Mouse (Mus musculus) right cerebral cortex, postnatal 25 days (tissue): ENCODE results near the gene Mtfp1.
"Not testable (repeated sequence)": the region's sequence is repeated elsewhere in the genome, so short reads cannot be mapped to it uniquely, and the experiment has no call there.

Source experiments
- DNase-seq: peaks from one replicate; pipeline ENCODE4 v3.0.0; 2022

Mtfp1 gene

DNA sequence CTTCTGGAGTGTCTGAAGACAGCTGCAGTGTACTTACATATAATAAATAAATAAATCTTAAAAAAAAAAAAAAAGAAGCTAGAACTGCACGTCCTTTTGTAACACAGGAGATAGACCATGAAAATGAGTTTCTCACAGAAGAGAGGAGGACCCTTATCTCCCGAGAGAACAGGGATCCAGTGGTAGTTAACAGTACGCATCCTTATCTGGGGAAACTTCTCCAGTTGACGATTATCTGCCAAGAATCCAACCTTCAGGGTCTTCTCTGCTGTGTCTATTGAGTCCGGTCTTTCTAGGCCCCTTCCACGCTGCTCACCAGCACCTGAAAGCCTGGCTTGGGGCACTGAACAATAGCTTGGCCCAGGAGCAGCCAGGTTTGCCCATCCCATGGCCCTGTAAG, 18.7 kb upstream of the Mtfp1 start:
- DNase-seq: no peak

DNA sequence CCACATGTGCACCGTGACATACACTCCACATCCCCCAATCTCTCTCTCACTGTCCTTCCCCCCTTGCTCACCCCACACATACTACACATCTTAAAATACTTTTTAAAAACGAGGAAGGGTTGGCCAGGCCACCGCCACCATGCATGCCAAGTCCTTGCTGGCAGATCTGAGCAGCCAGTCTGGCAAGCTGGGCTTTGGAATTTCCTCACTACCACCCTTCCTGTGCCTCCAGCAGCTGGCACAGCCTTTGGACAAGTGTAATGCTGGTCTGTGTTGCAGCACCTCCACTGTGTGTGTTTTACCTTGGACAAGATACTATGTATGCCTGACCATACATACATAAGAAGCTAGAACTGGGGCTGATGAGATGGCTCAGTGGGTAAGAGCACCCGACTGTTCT, 18.3 kb upstream of the Mtfp1 start:
- DNase-seq: no peak

DNA sequence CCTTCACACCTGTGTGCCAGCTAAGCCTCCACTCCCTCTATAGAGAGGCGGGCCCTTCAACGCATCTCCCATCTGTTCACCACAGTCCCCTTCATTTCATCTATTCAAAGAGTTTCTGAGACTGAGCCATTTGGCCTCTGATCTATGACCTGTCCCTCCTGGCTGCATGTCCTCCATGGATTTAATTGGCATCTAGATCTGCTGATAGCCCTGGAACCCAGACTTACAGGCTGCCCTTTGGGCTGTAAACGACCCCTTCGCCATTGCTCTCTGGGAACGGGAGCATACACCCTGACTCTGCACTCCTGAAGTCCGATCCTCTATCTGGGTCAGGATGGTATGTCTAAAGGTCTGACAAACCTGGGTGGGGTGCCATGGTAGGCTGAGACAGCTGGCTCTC, 17.6 kb upstream of the Mtfp1 start:
- no peak for DNase-seq

DNA sequence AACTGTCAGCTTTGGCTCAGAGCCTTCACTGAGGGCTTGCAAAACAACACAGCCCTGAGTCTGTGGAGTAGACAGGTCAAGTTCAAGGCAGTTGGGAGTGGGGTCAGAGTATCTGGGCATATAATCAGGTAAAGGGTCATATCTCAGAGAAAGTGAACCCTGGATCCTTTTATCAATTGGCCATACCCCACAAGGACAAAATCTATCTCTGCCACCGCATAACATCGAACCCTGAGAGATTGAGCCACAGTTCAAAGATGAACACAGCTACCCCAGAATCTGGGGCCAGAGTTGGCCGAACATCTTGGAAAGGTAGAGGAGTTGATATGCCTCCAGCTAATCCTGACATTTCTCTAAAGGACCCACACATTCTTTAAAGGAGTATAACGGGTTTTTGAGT, 16.8 kb upstream of the Mtfp1 start:
- DNase-seq: no peak

DNA sequence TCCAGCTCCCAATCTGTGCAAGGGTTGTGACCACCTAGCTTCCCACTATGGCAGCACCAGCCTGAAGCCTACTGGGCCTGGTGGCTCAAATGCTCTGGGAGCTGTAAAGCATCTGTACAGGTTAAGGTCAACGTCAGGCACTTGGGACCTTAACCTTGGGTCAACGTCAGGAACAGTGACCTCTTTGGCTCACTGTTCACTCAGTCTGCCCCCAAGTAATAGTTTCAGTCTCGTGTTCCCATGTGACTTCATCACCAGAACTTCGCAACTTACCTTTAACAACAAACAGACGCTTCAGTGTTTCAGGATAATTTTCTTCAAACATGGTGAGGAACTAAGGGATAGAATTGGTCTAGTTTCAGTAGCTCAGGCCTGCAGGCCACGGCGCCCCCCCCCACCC, 13.4 kb upstream of the Mtfp1 start:
- no peak for DNase-seq

DNA sequence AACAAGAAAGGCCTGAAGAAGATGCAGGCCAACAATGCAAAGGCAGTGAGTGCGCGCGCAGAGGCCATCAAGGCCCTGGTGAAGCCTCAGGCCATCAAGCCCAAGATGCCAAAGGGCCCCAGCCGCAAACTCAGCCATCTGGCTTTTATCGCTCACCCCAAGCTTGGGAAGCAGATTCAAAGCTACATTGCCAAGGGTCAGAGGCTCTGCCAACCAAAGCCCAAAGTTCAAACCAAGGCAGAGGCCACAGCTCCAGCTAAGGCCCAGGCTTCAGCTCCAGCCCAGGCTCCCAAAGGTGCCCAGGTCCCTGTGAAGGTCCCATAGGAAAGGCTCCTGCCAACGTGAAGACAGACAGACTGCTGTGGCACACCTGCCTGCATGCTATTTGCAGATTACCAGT, 12.7 kb upstream of the Mtfp1 start:
- DNase-seq: not testable (repeated sequence)

DNA sequence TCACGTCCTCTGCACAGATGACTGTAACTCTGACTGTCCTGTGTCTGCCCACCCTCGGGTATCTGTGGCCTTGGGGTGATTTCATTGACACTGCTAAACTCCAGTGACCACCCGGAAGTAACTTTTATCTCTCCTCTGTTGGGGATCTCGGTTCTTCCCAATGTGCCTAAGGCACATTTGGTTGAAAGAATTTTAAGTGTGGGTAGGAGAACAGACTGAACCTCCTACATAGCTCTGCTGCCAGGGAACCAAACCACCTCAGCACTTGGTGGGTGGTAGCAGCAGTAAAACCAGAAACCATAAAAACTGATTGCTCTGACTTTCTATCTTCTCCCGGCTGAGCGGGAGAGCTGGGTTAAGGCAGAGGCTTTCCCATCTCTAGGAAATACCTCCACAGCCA, 10.2 kb upstream of the Mtfp1 start:
- peak; percentile 56 for DNase-seq

DNA sequence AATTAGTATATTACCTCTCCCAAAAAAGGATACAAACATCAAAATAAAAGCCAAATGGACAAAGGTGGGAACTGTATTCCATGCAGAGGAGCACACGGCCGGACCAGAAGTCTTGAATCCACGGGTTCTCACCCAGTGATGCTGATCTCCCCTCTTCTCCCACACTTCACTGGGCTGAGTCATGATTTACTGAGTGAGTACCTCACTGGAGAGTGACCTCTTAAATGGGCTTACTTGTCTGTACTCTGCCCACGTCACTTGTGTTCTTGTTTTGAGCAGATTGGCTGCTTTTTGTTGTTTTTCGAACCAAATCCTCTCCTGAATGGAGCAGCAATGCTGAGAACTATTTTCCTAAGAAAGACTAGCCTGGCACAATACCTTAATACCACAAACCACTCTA, 9.7 kb upstream of the Mtfp1 start:
- DNase-seq: no peak

DNA sequence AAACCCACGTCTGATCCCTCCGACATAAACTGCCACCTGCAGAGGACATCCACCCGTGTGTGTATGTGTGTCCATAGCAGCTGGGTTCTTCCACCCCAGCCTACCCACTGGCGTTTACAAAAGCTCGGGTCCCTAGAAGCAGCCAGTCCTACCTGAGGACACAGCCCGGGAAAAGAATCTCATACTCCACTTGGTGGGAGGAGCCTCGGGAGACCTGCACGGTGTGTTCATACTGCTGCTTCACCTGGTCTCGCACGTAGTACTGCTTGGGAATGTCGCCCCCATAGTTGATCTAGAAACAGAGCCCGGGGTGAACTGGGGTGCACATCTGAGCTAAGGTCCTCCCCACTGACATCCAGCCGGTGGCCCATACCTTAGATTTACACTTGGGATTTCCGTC, 8.3 kb upstream of the Mtfp1 start:
- no peak for DNase-seq

DNA sequence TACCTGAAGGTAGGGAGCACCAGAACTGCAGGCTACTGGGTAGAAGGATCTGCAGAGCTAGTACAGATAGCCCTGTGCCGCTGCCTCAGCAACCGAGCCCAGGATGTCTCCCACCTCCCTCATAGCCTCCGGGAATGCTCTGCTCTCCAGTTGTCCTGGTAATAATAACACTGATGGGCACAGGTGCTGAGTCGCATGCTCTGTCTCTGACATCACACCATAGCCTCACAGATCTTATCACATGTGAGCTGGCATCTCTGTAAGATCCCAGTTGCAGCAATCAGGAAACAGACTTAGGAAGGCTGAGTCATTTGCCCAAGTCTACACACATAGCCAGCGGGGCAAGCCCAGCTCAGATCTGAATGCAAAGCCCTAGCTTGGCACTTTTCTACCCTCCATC, 6.6 kb upstream of the Mtfp1 start:
- no peak for DNase-seq

DNA sequence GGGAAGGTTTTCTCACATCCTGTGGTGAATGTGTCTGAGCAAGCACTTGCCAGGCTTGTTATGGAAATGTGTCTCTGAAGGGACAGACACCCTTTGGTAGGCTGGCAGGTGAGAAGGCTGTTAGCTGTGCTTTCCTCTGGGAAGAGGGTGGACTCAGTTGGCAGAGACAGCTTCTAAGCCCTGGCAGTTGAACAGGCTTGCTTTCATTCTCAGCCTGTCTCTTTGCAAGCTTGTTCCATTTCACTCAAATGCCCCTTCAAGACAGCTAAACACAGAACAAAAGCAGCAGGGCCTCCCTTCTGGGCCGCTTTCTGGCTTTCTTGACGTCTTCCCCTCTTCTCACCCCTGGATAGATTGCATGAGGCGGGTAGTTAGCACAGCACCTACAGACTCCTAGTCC, 4.2 kb upstream of the Mtfp1 start:
- DNase-seq: no peak

DNA sequence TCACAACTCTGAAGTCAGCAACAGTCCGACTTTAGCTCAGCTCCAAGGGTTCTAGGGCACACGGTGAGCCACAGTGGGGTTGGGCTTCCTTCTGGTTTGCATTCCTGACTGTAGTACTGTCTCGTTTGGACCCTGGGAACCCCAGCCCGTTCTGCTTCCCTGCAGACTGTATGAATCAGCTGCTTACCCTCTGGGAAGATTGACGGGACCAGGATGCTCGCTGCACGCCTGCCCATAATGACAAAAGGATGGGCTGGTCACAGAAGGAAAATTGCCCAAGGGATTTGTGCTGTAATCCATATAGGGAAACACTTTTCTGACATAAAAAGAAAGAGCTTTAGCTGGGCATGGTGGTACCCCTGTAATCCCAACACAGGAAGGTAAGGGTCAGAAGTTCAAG, 3.6 kb upstream of the Mtfp1 start:
- DNase-seq: no peak

DNA sequence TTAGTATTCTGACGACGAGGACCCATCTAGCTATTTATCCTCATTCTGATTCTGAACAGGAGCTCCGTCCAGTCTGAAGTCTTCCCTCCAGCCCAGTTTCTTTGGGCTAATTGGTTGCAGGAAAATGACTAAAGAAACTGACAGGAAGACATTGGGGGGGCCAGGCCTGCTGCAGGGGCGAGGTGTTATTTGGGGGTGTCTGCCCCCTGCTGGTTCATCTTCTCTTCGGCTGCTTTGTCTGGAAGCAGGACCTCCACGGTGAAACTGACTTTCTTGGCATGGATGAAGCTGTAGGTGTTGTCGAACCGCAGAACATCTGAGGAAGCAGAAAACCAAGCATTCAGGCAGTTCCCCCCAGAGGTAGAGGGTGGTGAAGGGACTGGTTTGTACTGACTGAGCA, 2.9 kb upstream of the Mtfp1 start:
- no peak for DNase-seq

DNA sequence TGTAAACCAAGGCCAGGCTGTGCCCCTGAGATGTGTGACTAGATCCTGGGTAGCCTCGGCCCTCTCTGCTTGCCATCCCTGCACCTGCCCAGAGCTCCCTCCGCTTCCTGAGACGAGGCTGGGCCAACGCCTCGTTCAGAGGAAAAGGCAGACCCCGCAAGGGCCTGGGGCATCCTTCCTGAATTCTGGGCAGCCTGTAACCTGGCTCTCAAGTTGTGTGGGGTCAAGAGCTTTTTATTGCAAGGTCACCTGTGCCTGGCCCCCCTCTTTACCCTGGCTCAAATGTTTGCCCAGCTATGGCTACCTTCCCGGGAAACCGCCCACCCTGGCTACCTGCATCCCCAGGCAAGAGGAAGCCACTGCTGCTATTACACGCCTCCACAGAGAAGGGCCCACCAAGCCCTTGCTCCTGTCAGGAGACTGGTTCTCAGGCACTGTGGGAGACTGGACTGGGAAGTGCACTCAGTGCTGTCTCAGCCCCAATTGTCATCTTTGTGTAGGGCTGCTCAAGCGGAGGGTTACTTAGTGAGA, 1.9 kb upstream of the Mtfp1 start:
- DNase-seq: no peak

DNA sequence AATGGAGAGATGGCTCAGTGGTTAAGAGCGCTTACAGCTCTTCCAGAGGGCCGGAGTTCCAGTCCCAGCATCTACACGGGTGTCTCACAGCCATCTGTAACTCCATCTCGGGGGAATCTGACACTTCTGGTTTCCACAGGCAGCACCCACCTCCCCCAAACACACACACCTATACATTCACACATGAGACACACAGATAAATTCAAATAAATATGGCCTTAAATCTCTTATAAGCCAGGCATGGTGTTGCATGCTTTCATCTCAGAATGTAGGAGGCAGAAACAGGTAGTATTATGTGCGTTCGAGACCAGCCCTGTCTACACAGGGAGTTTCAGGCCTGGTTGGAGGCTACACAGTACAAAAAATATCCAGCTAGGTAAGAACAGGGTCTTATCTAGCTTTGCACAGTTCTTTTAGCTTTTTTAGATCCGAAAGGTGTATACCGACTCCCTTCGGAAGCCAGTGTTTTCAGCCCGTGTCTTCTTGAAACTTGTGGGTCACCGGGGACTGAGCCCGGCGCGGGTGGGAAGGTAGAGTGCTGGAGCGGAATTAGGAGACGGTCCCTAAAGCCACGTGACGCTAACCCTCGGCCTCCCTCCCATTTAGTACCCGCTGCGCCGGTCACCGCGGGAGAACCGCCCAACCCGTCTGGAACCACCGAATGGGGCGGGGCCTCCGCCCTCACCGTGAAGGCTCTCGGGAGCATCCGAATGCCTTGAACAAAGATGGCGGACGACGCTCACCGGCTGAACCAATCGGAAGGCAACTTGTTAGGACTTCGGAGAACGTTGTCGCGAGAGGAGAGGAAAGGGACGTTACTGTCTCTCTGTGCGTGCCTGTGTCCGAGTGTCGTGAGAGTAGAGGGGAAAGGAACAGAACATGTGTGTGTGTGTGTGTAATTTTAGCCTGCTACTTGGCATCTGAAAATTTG, 1.1 kb upstream of the Mtfp1 start:
- DNase-seq: peak; percentile 99

DNA sequence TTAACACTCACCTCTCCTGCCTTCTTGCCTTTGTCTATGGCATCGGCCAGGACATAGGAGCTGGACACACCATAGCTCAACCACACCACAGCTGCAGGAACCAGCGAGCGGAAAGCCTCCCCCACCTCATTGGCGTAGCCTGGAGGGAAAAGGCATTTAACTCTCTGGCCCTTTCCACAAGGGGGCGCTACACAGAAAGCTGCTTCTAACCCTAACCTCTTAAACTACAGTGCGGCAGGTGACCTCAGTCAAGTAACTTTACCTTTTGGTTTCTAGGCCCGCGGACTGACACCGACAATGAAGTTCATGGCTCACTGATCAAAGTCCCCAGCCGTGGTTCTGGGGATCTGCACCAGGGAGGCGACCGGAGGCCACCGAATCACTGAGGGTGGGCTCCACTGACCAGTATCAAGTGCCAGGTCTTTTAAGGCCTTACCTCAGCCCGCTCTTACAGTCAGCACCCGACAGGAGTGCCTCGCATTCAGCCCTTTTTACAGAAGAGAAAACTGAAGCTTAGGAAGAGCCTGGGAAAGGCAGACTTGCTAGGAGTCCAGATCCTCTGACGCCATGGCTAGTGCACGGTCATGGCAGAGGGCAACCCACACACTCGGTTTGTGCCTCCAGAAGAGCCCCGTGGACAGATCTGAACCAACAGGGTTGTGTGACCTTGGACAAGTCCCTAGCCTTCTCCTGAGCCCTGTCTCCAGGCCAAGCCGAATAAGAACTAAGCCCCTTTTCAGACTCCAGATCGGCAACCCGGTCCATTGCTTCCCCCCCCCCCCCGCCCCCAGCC, 671 bp downstream of the Mtfp1 start:
- peak; percentile 73 for DNase-seq

DNA sequence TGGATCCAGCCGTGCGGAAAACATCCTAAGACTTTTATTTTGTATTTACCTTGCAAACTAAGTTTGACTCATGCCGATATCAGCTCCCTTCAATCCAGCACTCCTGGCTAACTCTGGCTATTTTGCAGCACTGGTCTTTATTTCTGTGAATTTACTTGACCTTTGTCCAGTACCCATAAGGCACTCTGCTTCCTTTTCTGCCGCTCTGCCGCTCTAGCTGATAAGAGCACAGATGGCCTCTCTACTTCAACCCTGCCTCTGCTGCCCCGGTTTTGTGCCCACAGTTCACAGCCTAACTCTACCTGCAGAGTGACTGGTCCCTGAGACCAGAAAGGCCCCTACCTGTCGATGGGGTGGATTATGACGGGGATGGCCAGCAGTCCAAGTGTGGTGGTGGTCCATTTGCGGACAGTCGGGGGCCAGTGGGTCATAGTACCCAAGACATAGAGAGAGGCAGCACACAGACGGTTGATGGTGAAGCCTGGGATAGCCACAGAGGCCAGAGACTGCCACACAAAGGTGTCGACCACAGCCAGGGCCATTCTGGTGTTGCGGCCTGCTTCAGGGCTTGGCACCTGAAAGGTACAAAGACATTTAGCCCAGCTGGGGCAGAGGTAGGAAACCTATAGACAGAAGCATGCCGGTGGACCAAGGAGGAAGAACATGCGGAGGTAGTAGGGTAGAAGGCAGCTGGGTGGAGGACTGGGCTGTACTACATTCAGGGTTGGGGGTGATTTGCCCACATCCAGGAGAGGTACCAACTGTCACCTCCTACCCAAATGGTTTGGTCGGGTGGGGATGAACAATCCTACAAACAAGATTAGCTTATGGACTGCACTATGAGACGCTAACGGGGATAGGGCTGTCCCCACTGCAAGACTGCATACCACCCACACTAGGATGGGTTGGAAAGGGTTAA, 1.5 kb downstream of the Mtfp1 start:
- peak; percentile 47 for DNase-seq

DNA sequence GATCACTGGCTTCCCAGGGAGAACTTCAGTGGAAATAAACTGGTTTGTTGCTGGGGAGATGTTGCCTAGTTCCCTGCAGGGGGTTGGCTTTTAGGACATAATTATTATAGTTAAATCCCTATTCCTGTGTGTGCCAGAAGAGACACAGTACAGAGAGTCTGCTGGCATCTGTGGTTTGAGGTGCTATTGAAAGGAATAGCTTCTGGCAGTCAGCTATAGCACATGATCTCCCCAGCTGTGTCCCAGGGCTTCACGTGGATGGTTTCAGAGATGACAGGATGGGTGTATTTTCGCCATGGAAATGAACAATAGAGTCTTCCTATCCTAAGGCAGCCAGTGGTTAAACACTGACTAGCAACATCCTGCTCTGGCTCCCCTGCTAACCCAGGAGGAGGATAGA, 8.0 kb downstream of the Mtfp1 start:
- DNase-seq: no peak

DNA sequence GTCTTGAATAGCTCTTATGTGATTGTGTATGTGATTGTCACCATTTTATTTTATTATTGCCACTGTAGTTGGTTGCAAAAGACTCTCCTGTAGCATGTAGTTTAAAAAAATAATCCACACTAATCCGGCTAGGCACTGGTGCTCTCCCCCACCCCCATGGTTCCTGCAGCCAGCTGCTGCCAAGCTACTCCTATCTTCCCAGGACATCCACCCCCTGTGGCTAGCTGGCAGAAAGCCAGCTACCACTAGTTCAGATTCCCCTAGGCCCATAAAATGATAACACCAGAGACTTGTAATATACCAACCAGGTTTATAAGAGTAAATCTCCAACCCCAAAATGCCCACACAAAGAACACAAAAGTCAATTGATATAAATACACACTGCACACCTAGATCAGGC, 9.0 kb downstream of the Mtfp1 start:
- DNase-seq: no peak

DNA sequence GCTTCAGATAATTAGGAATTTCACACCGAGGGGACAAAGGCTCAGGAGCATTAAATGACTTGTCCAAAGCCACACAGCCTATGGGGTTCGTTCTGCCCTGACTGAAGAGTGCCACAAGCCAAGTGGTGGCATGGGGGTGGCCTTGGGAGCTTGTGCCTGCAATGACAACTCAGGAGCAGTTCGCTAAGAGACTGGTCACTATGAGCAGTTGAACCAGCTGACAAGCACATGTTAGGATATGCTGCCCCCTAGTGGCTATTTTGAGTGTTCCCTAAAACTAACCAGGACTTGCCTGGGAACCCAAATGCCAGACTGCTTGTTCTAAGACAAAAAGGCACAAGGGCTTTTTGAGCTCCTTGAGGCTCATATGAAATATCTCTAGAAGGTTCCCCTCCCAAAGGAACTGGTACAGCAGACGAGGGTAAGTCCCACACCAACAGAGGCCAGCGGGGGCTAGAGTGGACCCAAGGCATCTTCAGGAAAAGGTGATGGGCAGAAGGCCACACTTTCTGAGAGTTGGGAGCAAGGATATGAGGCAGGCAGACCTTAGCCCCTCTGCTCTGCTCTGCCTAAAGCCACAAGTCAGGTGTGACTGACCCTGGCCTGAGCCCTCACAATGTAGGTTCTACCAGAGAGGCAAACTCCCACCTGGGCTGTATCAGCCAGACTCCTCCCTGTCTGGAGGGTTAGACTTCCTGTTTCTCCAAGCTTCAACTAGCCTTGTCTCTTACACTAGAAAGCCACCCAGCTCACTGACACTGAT, 11.7 kb downstream of the Mtfp1 start:
- DNase-seq: peak; percentile 55

DNA sequence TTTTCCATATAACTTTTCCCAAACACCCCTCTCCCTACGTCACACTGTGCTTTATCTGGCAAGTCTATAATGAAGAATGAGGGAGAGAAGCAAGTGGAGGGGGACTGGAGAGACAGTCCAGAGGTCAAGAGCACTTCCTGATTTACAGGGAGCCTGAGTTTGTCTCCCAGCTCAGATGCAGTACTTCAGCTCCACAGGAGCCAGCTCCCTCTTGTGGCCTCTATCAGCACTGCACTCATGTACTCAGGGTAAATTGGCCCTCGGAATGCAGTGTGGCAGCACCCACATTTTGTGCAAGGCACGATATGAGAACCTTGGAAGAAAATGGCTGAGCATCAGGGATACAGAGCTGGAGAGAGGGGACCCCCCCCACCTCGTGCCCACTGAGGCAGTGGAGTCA, 15.0 kb downstream of the Mtfp1 start:
- peak; percentile 55 for DNase-seq

DNA sequence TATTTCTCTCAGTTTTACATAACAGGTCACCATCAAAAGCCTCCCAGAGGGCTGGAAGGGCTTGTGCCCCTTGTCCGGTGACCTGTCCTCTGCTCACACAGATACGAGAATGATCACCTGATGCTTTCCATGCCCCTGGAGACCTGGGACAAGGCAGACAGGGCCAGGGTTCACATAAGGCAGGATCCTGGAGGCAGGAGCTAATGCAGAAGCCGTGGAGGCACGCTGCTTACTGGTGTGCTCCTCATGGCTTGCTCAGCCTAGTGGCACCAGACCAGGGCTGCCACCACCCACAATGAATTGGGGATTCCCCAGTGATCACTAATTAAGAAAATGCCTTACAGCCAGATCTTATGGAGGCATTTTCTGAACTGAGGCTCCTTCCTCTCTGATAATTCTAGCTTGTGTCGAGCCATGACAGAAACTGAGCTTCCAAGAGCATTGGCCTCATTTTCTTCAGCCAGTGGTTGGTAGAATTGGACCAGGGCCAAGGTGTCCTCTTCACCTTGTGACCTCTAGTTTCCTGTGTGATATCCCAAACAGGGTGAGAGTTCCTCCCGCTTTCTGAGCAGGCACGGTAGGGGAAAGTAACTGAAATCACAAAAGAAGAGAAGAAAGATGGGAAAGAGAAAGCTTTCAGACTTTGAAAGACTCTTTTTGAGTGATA, 16.8 kb downstream of the Mtfp1 start:
- no peak for DNase-seq
